Mouse (Mus musculus): ENCODE results near the gene Itgam. TPM values are rescaled to one million over a fixed set of nuclear protein-coding genes. Genes with fewer than 3 reads are reported as not detected.

Itgam gene
- polyA plus RNA-seq, 1 experiment from 2014 or later = 0.91 TPM

DNA sequence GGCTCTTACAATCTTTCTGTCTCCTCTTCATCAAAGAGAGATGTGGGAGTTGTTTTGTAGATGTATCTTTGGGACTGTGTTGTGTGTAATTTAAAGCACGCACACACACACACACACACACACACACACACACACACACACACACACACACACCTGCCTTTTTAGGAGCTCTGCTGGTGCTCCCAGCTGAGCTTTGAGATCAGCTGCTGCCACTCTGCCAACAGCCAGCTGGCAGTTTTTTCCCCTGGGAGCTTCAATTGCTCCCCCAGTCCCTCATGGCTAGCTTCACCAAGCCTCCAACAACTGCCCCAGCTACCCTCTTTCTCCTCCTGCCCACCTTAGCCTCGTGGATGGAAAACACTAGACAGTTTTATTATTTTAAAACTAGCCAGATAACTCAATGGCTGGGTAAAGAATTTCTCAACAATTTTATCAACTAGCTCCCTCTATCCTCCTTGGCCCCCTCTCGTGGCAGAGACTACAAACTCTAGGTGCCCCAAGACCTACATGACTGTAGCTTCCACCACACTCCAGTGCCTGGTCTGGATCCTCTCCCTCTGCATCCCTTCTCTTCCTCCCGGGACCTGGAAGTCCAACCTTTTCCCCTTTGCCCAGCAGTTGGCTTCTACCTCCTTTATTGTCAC, 18.2 kb upstream of the Itgam start:
- no peak overlapping the region for H3K9ac ChIP-seq (replicated peaks; ENCODE audit: low read length)
- H3K4me2 ChIP-seq (ENCODE audit: low read depth, low read length) = no peak overlapping the region
- H3K27ac ChIP-seq (replicated peaks; ENCODE audit: low read depth, low read length) = no peak overlapping the region
- H3K9me3 ChIP-seq (replicated peaks; ENCODE audit: control insufficient read depth, low read length) = no peaks in the 10 kb centered on the region
- ATAC-seq (replicated peaks; ENCODE audit: insufficient number of reproducible peaks, low FRiP score, low TSS enrichment, low read depth) (no peak), DNase-seq (ENCODE audit: low spot score) (no peak)
- WGBS = 81% methylated on average over 4 of the region's 4 CpGs
- no peak overlapping the region for H3K4me3 ChIP-seq (ENCODE audit: low read depth, low read length)
- H3K27me3 ChIP-seq (ENCODE audit: control insufficient read depth, insufficient read depth, low read length) = no peaks in the 10 kb centered on the region
- no peaks in the 10 kb centered on the region for H3K4me1 ChIP-seq (ENCODE audit: control insufficient read depth, insufficient read depth, low read length)
- H3K36me3 ChIP-seq (replicated peaks; ENCODE audit: control insufficient read depth, insufficient read depth, low read depth, low read length) = no peaks in the 10 kb centered on the region

DNA sequence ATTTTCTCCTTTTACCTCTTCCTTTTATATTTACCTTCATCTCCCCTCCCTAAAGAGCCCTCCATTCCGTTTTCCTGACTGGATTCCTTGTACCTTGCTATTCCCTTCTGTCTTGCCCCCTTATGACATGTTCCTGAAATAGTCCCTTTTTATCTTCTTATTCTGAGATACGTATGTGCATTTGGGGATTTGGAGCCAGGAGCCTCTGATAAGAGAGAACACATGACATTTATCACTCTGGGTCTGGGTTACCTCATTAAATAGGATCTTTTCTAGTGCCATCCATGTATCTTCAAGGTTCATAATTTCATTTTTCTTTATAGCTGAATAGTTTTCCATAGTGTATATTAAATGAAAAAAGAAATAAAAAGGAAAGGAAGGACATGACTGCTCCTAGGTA, 16.8 kb upstream of the Itgam start:
- H3K36me3 ChIP-seq (replicated peaks; ENCODE audit: control insufficient read depth, insufficient read depth, low read depth, low read length) = no peaks in the 10 kb centered on the region
- no peaks in the 10 kb centered on the region for H3K9me3 ChIP-seq (replicated peaks; ENCODE audit: control insufficient read depth, low read length)
- H3K9ac ChIP-seq (replicated peaks; ENCODE audit: low read length) = no peak overlapping the region
- DNase-seq (ENCODE audit: low spot score) (no peak), ATAC-seq (replicated peaks; ENCODE audit: insufficient number of reproducible peaks, low FRiP score, low TSS enrichment, low read depth) (no peak)
- no peaks in the 10 kb centered on the region for H3K27me3 ChIP-seq (ENCODE audit: control insufficient read depth, insufficient read depth, low read length)
- no peak overlapping the region for H3K27ac ChIP-seq (replicated peaks; ENCODE audit: low read depth, low read length)
- H3K4me2 ChIP-seq (ENCODE audit: low read depth, low read length) = no peak overlapping the region
- H3K4me3 ChIP-seq (ENCODE audit: low read depth, low read length) = no peak overlapping the region
- no peaks in the 10 kb centered on the region for H3K4me1 ChIP-seq (ENCODE audit: control insufficient read depth, insufficient read depth, low read length)
- 69% methylated on average over 2 of the region's 2 CpGs for WGBS

DNA sequence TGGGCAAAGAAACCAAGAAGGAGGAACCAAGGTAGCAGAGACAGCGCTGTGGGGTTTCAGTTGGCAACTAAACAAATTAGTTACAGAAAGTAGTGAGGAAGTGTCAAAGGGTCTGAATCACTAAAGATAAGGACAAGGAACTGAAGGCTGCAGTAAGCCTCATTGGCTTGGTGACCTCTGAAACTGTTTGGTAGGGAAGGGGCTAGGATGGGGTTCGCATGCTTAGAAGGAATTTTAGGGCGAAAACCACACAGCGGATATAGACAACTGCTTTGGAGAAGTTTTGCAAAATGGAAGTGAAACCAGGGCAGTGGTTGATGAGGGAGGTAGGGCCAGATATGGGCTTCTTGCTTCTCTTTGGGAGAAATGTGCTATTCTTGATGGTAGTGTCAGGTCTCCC, 13.6 kb upstream of the Itgam start:
- Histone ChIP-seq H3K9me3 (replicated peaks; ENCODE audit: control insufficient read depth, low read length) (no peaks in the 10 kb centered on the region), H3K4me1 (ENCODE audit: control insufficient read depth, insufficient read depth, low read length) (no peaks in the 10 kb centered on the region), H3K27me3 (ENCODE audit: control insufficient read depth, insufficient read depth, low read length) (no peaks in the 10 kb centered on the region), H3K4me2 (ENCODE audit: low read depth, low read length) (no peak overlapping the region), H3K36me3 (replicated peaks; ENCODE audit: control insufficient read depth, insufficient read depth, low read depth, low read length) (no peaks in the 10 kb centered on the region), H3K9ac (replicated peaks; ENCODE audit: low read length) (no peak overlapping the region), H3K4me3 (ENCODE audit: low read depth, low read length) (no peak overlapping the region), H3K27ac (replicated peaks; ENCODE audit: low read depth, low read length) (no peak overlapping the region)
- DNase-seq (ENCODE audit: low spot score) = no peak
- no peak for ATAC-seq (replicated peaks; ENCODE audit: insufficient number of reproducible peaks, low FRiP score, low TSS enrichment, low read depth)
- 88% methylated on average over 4 of the region's 4 CpGs for WGBS

DNA sequence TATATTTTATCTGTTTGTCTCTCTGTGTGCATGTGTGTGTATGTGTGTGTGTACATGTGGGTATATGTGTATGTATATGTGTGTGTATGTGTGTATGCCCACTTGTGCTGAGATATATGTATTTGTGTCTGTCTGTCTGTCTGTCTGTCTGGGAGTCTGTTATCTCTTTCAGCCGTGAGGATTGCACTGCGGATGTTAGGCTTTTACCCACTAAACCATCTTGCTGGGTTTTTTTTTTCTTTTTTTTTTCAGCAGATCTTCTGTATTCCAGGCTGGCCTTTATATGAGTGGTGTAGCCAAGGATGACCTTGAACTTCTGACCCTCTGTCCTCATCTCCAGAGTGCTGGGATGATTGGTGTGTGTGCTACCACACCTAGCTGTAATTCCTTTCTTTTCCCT, 13.2 kb upstream of the Itgam start:
- no peaks in the 10 kb centered on the region for H3K27me3 ChIP-seq (ENCODE audit: control insufficient read depth, insufficient read depth, low read length)
- H3K4me3 ChIP-seq (ENCODE audit: low read depth, low read length) = no peak overlapping the region
- no peak overlapping the region for H3K9ac ChIP-seq (replicated peaks; ENCODE audit: low read length)
- H3K4me1 ChIP-seq (ENCODE audit: control insufficient read depth, insufficient read depth, low read length) = no peaks in the 10 kb centered on the region
- ATAC-seq (replicated peaks; ENCODE audit: insufficient number of reproducible peaks, low FRiP score, low TSS enrichment, low read depth) (no peak), DNase-seq (ENCODE audit: low spot score) (no peak)
- no peak overlapping the region for H3K27ac ChIP-seq (replicated peaks; ENCODE audit: low read depth, low read length)
- H3K9me3 ChIP-seq (replicated peaks; ENCODE audit: control insufficient read depth, low read length) = no peaks in the 10 kb centered on the region
- no peaks in the 10 kb centered on the region for H3K36me3 ChIP-seq (replicated peaks; ENCODE audit: control insufficient read depth, insufficient read depth, low read depth, low read length)
- no peak overlapping the region for H3K4me2 ChIP-seq (ENCODE audit: low read depth, low read length)
- 95% methylated on average over 2 of the region's 2 CpGs for WGBS

DNA sequence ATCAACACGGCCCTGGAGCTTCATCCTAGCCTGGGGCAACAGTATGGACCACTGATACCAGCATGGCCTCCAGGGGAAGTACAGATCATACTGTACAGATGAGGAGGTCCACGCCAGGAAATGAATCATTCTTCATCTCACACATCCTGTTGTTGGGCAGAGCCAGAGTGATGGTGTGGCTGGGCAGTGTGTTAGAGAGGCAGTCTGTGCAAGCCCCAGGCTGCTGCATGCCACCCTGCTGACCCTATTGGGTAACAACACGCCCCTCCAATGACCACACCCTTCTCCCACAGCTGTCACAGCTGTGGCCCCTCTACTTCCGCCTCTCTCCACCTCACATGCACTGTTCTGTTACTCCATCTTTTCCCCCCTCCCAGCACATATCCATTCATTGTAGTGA, 11.7 kb upstream of the Itgam start:
- no peak overlapping the region for H3K9ac ChIP-seq (replicated peaks; ENCODE audit: low read length)
- 58% methylated on average over 4 of the region's 4 CpGs for WGBS
- no peak overlapping the region for H3K4me2 ChIP-seq (ENCODE audit: low read depth, low read length)
- no peak overlapping the region for H3K27ac ChIP-seq (replicated peaks; ENCODE audit: low read depth, low read length)
- DNase-seq (ENCODE audit: low spot score) (no peak), ATAC-seq (replicated peaks; ENCODE audit: insufficient number of reproducible peaks, low FRiP score, low TSS enrichment, low read depth) (no peak)
- H3K27me3 ChIP-seq (ENCODE audit: control insufficient read depth, insufficient read depth, low read length) = no peaks in the 10 kb centered on the region
- H3K9me3 ChIP-seq (replicated peaks; ENCODE audit: control insufficient read depth, low read length) = no peaks in the 10 kb centered on the region
- no peaks in the 10 kb centered on the region for H3K4me1 ChIP-seq (ENCODE audit: control insufficient read depth, insufficient read depth, low read length)
- no peaks in the 10 kb centered on the region for H3K36me3 ChIP-seq (replicated peaks; ENCODE audit: control insufficient read depth, insufficient read depth, low read depth, low read length)
- no peak overlapping the region for H3K4me3 ChIP-seq (ENCODE audit: low read depth, low read length)

DNA sequence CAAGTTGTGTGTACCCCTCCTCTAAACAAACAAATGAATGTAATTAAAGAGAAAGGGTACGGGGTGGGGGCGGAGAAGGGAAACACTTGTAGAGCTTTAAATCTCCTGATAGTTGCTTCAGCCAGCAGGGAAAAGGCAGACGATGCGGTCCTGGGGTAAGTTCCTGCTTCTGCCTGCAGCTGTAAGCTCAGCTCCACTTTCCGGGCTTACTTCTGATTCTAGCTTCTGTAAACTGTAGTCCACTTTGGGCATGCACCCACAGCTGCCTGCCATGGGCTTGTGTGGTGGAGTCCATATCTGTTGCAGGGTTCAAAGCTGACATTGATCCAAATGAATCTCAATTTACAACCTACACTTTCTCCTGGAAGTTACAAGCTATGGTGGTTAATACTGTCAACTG, 9.4 kb upstream of the Itgam start:
- Histone ChIP-seq H3K9me3 (replicated peaks; ENCODE audit: control insufficient read depth, low read length) (no peaks in the 10 kb centered on the region), H3K9ac (replicated peaks; ENCODE audit: low read length) (no peak overlapping the region), H3K4me1 (ENCODE audit: control insufficient read depth, insufficient read depth, low read length) (no peaks in the 10 kb centered on the region), H3K4me2 (ENCODE audit: low read depth, low read length) (no peak overlapping the region), H3K27me3 (ENCODE audit: control insufficient read depth, insufficient read depth, low read length) (no peaks in the 10 kb centered on the region), H3K36me3 (replicated peaks; ENCODE audit: control insufficient read depth, insufficient read depth, low read depth, low read length) (no peaks in the 10 kb centered on the region), H3K27ac (replicated peaks; ENCODE audit: low read depth, low read length) (no peak overlapping the region), H3K4me3 (ENCODE audit: low read depth, low read length) (no peak overlapping the region)
- DNase-seq (ENCODE audit: low spot score) = no peak
- ATAC-seq (replicated peaks; ENCODE audit: insufficient number of reproducible peaks, low FRiP score, low TSS enrichment, low read depth) = no peak
- WGBS = 75% methylated on average over 5 of the region's 5 CpGs

DNA sequence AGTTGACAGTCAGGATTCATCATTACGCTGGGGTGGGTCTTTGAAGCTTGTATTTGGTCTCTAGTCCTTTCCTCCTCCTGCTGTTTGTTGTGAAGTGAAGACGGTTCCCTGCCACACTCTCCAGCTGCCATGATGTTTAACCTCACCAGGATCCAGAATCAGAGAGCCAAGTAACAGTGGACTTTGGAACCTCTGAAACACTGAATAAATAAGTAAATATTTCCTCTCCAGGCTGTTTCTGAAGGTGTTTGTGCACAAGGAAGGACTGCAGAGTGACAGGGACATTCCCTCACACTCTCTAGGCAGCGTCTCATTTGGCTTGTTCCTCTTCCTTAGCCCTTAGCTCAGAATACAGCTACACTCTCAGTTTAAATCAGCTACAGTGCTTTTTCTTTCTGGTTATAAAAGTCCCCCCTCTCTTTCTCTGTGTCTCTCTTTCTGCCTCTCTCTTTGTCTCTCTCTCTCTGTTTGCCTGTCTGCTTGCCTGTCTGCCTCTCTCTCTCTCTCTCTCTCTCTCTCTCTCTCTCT, 5.5 kb upstream of the Itgam start:
- ATAC-seq (replicated peaks; ENCODE audit: insufficient number of reproducible peaks, low FRiP score, low TSS enrichment, low read depth) (no peak), DNase-seq (ENCODE audit: low spot score) (no peak)
- no peaks in the 10 kb centered on the region for H3K9me3 ChIP-seq (replicated peaks; ENCODE audit: control insufficient read depth, low read length)
- H3K4me3 ChIP-seq (ENCODE audit: low read depth, low read length) = no peak overlapping the region
- no peak overlapping the region for H3K27ac ChIP-seq (replicated peaks; ENCODE audit: low read depth, low read length)
- H3K36me3 ChIP-seq (replicated peaks; ENCODE audit: control insufficient read depth, insufficient read depth, low read depth, low read length) = no peaks in the 10 kb centered on the region
- H3K9ac ChIP-seq (replicated peaks; ENCODE audit: low read length) = no peak overlapping the region
- H3K4me1 ChIP-seq (ENCODE audit: control insufficient read depth, insufficient read depth, low read length) = no peaks in the 10 kb centered on the region
- no peak overlapping the region for H3K4me2 ChIP-seq (ENCODE audit: low read depth, low read length)
- WGBS = 74% methylated on average over 3 of the region's 3 CpGs
- H3K27me3 ChIP-seq (ENCODE audit: control insufficient read depth, insufficient read depth, low read length) = no peaks in the 10 kb centered on the region

DNA sequence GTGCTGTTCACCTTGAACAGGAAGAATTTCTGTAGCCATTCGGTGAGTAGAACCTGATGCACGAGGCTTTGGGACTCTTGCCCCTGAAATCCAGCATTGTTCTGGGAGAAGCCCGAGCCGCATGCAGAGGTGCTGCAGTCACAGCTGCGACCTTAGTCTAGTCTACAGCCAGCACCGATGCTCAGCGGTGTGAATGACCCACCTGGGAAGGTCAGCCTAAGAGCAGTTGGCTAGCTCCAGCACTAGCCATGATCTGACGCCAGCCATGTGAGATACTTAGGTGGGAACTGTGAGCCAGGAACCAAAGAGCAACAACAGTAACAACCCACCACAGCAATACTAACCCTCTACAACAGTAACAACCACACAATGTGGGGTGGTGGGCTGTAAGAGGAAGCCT, 4.6 kb upstream of the Itgam start:
- Histone ChIP-seq H3K27ac (replicated peaks; ENCODE audit: low read depth, low read length) (no peak overlapping the region), H3K4me1 (ENCODE audit: control insufficient read depth, insufficient read depth, low read length) (no peaks in the 10 kb centered on the region), H3K36me3 (replicated peaks; ENCODE audit: control insufficient read depth, insufficient read depth, low read depth, low read length) (no peaks in the 10 kb centered on the region), H3K9ac (replicated peaks; ENCODE audit: low read length) (no peak overlapping the region), H3K4me2 (ENCODE audit: low read depth, low read length) (no peak overlapping the region), H3K27me3 (ENCODE audit: control insufficient read depth, insufficient read depth, low read length) (no peaks in the 10 kb centered on the region), H3K9me3 (replicated peaks; ENCODE audit: control insufficient read depth, low read length) (no peaks in the 10 kb centered on the region), H3K4me3 (ENCODE audit: low read depth, low read length) (no peak overlapping the region)
- DNase-seq (ENCODE audit: low spot score) (no peak), ATAC-seq (replicated peaks; ENCODE audit: insufficient number of reproducible peaks, low FRiP score, low TSS enrichment, low read depth) (no peak)
- 87% methylated on average over 8 of the region's 8 CpGs for WGBS
